Mouse (Mus musculus): Measurements from ENCODE around the gene Kat8.

GRCm38 (mm10) chr7:127974413-127974930, 62.2 kb downstream of the Kat8 start:
- TF ChIP-seq CTCF (IDR thresholded peaks at IDR 0.05; ENCODE audit: control insufficient read depth, insufficient read depth, low read length), result no peak
- TF ChIP-seq POLR2A (IDR thresholded peaks at IDR 0.05; ENCODE audit: borderline replicate concordance, control insufficient read depth, low read depth, low read length), result no peak
